Mouse (Mus musculus): Measurements from ENCODE around the gene Snx19. TPM values are rescaled to one million over a fixed set of nuclear protein-coding genes. Genes with fewer than 3 reads are reported as not detected.

Snx19 gene
- polyA plus RNA-seq, 1 experiment: 1.3 TPM

DNA sequence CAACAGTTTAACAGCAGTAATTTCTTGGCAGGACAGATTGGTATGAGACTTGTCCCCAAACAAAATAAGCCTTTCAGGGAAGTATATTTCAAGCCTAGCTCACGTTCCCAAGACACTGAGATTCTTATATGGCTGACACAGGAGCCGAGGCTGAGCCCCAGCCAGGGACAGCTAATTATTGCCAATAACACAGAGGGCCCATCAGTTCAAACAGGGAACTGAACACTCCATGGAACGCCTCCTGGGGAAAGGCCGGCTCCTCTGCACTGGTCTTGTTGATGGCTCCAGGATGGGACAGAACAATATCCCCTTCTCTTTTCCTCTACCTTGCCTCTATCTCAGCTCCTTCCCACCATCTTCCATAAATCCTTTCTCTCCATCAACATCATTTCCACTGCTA, 53.1 kb downstream of the Snx19 start:
- Histone ChIP-seq H3K4me3 (replicated peaks) (no peak overlapping the region), H3K27me3 (replicated peaks) (peaks cover 16% of the 10 kb centered on the region), H3K9me3 (no peaks in the 10 kb centered on the region), H3K4me1 (no peaks in the 10 kb centered on the region), H3K36me3 (replicated peaks; ENCODE audit: low read length) (no peaks in the 10 kb centered on the region)
- TF ChIP-seq FLI1 (IDR thresholded peaks at IDR 0.05; ENCODE audit: low read length) (no peak), GATA1 (IDR thresholded peaks at IDR 0.05; ENCODE audit: borderline replicate concordance, low read length) (no peak)

DNA sequence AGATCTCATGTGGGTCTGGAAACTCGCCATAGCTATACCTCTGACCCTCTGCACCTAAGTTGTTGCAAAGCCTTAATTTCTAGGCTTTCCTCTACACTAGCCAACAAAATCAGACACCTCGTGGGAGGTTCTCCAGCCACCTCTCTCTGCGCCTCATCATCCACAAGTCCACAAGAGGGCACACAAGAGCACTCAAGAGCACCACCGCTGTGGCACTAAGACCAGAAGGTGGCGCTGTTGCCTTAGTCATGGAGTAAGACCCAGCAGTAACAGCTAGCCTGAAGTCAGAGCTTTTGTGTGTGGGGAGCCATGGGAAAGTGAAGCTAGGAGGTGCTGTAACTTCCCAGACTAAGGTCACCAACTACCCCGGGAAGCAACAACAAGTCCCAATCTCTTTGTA, 53.6 kb downstream of the Snx19 start:
- Histone ChIP-seq H3K36me3 (replicated peaks; ENCODE audit: low read length) (no peaks in the 10 kb centered on the region), H3K9me3 (no peaks in the 10 kb centered on the region), H3K4me3 (replicated peaks) (no peak overlapping the region), H3K27me3 (replicated peaks) (peaks cover 16% of the 10 kb centered on the region), H3K4me1 (no peaks in the 10 kb centered on the region)
- TF ChIP-seq GATA1 (IDR thresholded peaks at IDR 0.05; ENCODE audit: borderline replicate concordance, low read length) (no peak), FLI1 (IDR thresholded peaks at IDR 0.05; ENCODE audit: low read length) (no peak)

GRCm38 (mm10) chr9:30482116-30482515, 55.2 kb downstream of the Snx19 start:
- no peaks in the 10 kb centered on the region for H3K36me3 ChIP-seq (replicated peaks; ENCODE audit: low read length)
- peak overlapping the region; percentile 29 for H3K4me3 ChIP-seq (replicated peaks)
- no peaks in the 10 kb centered on the region for H3K9me3 ChIP-seq
- peaks cover 10% of the 10 kb centered on the region for H3K27me3 ChIP-seq (replicated peaks)
- TF ChIP-seq FLI1 (IDR thresholded peaks at IDR 0.05; ENCODE audit: low read length): no peak
- TF ChIP-seq GATA1 (IDR thresholded peaks at IDR 0.05; ENCODE audit: borderline replicate concordance, low read length): no peak
- H3K4me1 ChIP-seq: no peaks in the 10 kb centered on the region

DNA sequence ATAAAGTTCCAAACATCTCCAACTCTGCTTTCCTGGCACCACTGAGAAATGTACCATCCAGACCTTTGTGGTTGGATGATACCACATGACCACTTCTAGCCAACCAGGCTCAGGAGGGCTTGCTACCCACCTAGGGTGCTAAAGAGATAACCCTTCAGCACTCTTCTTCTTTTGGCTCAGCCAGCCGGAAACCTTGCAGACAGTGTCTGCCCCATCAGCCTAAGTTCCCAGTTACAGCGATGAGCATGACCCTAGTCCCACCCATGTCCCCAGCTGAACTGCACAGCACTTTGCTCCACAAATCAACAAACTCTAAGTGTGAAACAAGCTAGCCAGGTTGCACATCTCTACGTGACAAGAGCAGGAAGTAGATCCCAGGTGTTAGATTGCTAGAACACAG, 57.3 kb downstream of the Snx19 start:
- Histone ChIP-seq H3K4me3 (replicated peaks) (no peak overlapping the region), H3K4me1 (no peaks in the 10 kb centered on the region), H3K9me3 (no peaks in the 10 kb centered on the region), H3K27me3 (replicated peaks) (peaks cover 3% of the 10 kb centered on the region), H3K36me3 (replicated peaks; ENCODE audit: low read length) (no peaks in the 10 kb centered on the region)
- TF ChIP-seq FLI1 (IDR thresholded peaks at IDR 0.05; ENCODE audit: low read length) (no peak), GATA1 (IDR thresholded peaks at IDR 0.05; ENCODE audit: borderline replicate concordance, low read length) (no peak)

DNA sequence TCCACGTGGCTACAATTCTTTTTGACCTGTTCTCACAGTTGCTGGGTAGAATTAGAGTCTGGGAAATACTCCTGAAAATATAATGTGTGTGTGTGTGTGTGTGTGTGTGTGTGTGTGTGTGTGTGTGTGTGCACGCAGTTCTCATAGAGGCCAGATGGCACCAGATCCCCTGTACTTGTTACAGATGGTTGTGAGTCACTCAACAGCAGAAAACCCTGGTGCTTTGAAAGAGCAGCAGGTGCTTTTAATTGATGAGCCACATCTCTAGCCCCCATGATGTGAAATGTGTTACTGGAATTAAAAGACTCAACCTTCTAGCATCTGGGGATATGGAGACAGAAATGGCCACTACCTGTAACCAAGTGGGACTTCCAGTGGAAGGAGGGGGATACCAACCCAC, 58.3 kb downstream of the Snx19 start:
- H3K4me3 ChIP-seq (replicated peaks): no peak overlapping the region
- no peaks in the 10 kb centered on the region for H3K9me3 ChIP-seq
- H3K4me1 ChIP-seq: no peaks in the 10 kb centered on the region
- peaks cover 3% of the 10 kb centered on the region for H3K27me3 ChIP-seq (replicated peaks)
- TF ChIP-seq FLI1 (IDR thresholded peaks at IDR 0.05; ENCODE audit: low read length) (no peak), GATA1 (IDR thresholded peaks at IDR 0.05; ENCODE audit: borderline replicate concordance, low read length) (no peak)
- H3K36me3 ChIP-seq (replicated peaks; ENCODE audit: low read length): no peaks in the 10 kb centered on the region

GRCm38 (mm10) chr9:30488384-30488783, 61.5 kb downstream of the Snx19 start:
- Histone ChIP-seq H3K9me3 (0 out of 2 replicates have a peak, but pooled peaks cover 2% of the 10 kb centered on the region), H3K27me3 (replicated peaks) (no peaks in the 10 kb centered on the region), H3K4me3 (replicated peaks) (no peak overlapping the region), H3K4me1 (no peaks in the 10 kb centered on the region), H3K36me3 (replicated peaks; ENCODE audit: low read length) (no peaks in the 10 kb centered on the region)
- TF ChIP-seq FLI1 (IDR thresholded peaks at IDR 0.05; ENCODE audit: low read length): no peak
- TF ChIP-seq GATA1 (IDR thresholded peaks at IDR 0.05; ENCODE audit: borderline replicate concordance, low read length): no peak

- no peaks in the 10 kb centered on the region for H3K27me3 ChIP-seq (replicated peaks)
- no peaks in the 10 kb centered on the region for H3K36me3 ChIP-seq (replicated peaks; ENCODE audit: low read length)
- H3K4me3 ChIP-seq (replicated peaks): no peak overlapping the region
- no peak for TF ChIP-seq GATA1 (IDR thresholded peaks at IDR 0.05; ENCODE audit: borderline replicate concordance, low read length)
- no peak for TF ChIP-seq FLI1 (IDR thresholded peaks at IDR 0.05; ENCODE audit: low read length)
- peaks cover 15% of the 10 kb centered on the region for H3K9me3 ChIP-seq
- no peaks in the 10 kb centered on the region for H3K4me1 ChIP-seq
These were observed 67.5 kb downstream of the Snx19 start for GRCm38 (mm10) chr9:30494446-30494845.

DNA sequence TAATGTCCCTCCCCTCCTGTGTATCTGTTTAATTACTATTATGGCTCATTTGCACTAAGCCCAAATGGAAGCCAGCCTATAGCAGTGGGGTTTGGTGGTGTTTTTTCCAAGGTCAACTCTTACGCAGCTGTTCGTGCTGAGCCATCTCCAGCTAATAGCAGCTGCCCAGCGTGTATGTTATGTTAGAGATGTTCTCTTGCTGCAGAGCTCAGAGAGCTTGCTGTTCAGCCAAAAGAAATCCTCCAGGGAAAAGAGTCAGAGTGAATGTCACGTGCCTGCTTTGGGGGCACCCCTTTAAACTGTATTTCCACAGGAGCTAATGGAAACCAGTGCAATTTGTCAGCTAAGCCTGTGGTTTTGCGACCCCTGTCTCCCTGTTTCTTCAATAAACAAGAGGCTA, 82.1 kb downstream of the Snx19 start:
- Histone ChIP-seq H3K27me3 (replicated peaks) (no peaks in the 10 kb centered on the region), H3K9me3 (peaks cover 7% of the 10 kb centered on the region; the same call in 1 of the 2 replicates), H3K4me3 (replicated peaks) (no peak overlapping the region), H3K4me1 (no peaks in the 10 kb centered on the region), H3K36me3 (replicated peaks; ENCODE audit: low read length) (no peaks in the 10 kb centered on the region)
- TF ChIP-seq FLI1 (IDR thresholded peaks at IDR 0.05; ENCODE audit: low read length): no peak
- TF ChIP-seq GATA1 (IDR thresholded peaks at IDR 0.05; ENCODE audit: borderline replicate concordance, low read length): no peak

DNA sequence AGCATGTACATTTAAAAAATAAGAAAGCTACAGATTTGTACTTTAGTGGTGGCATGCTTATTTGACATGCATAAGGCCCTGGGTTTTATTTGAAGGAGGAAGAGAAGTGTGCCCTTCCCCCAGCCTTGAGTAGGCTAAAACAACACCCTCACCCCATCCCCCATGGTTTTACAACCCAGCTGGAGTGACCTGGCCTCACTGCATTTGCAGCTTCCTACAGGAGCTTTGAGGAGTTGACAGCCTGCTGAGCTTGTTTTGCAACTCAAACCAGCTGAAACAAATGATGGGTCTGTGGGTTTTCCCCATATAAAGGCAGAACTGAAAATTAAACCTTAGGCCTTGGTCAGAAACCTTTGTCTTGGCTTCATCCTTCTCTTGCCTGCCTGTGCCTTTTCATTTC, 89.0 kb downstream of the Snx19 start:
- Histone ChIP-seq H3K9me3 (peaks cover 13% of the 10 kb centered on the region; the same call in 1 of the 2 replicates), H3K4me3 (replicated peaks) (no peak overlapping the region), H3K4me1 (no peaks in the 10 kb centered on the region), H3K27me3 (replicated peaks) (no peaks in the 10 kb centered on the region), H3K36me3 (replicated peaks; ENCODE audit: low read length) (no peaks in the 10 kb centered on the region)
- TF ChIP-seq FLI1 (IDR thresholded peaks at IDR 0.05; ENCODE audit: low read length): no peak
- no peak for TF ChIP-seq GATA1 (IDR thresholded peaks at IDR 0.05; ENCODE audit: borderline replicate concordance, low read length)
